Mouse (Mus musculus): Measurements from ENCODE around the gene Epb41l2. TPM values are rescaled to one million over a fixed set of nuclear protein-coding genes. Genes with fewer than 3 reads are reported as not detected.

The Epb41l2 gene
- polyA plus RNA-seq, 1 experiment: 28.8 TPM

DNA sequence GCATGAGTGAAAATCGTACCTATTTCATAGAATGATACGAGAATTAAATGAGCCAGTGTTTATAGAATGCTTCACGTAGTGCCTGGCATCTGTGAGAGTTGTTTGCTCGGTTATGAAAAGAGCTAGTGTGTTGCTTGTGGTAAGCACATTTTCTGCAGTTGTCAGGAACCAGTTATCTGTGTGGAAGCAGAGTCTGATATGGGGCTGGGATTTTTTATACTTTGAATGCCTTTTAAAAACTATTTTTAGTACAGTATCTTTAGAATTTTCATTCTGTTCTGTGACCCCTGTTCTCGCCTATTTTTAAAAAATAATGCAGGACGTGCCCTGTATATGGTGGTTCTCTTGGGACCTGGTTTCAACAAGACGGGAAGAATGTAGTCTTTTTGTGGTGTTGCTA, 6.1 kb downstream of the Epb41l2 start:
- 83% methylated on average over 7 of the region's 7 CpGs for WGBS
- H3K27ac ChIP-seq (ENCODE audit: insufficient read depth, low read depth, low read length): no peak overlapping the region
- H3K4me1 ChIP-seq (ENCODE audit: control insufficient read depth, insufficient read depth, low read length): peaks cover 2% of the 10 kb centered on the region; the same call in 1 of the 2 replicates
- DNase-seq: no peak
- H3K27me3 ChIP-seq (replicated peaks; ENCODE audit: control insufficient read depth, insufficient read depth, low read length): no peaks in the 10 kb centered on the region
- TF ChIP-seq POLR2A (IDR thresholded peaks at IDR 0.05; ENCODE audit: low read depth, low read length) (no peak), CTCF (conservative IDR thresholded peaks at IDR 0.05; ENCODE audit: insufficient read depth, insufficient read length, low read depth, low read length) (no peak)
- no peaks in the 10 kb centered on the region for H3K36me3 ChIP-seq (ENCODE audit: control insufficient read depth, insufficient read depth, low read length)
- H3K4me3 ChIP-seq (ENCODE audit: insufficient read depth, low read depth, low read length): no peak overlapping the region

DNA sequence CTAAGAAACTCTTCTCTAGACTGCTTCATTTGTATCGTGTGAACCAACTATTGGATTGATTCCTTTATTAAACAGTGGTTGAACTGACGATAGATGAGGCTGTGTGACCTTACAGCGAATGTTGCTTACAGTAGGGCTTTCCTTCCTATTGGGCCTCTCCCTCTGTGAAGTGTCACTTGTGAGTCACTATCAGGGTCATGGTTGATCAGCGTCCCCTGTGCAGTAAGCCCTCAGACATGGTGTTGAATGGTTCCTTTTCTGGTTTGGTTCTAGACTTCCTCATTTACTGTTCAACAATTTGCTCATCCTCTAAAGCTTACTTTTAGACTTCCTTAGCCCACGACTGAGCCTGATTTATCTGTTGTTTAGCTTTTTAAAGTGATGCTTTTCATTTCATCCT, 7.1 kb downstream of the Epb41l2 start:
- H3K27me3 ChIP-seq (replicated peaks; ENCODE audit: control insufficient read depth, insufficient read depth, low read length): no peaks in the 10 kb centered on the region
- TF ChIP-seq POLR2A (IDR thresholded peaks at IDR 0.05; ENCODE audit: low read depth, low read length): no peak
- TF ChIP-seq CTCF (conservative IDR thresholded peaks at IDR 0.05; ENCODE audit: insufficient read depth, insufficient read length, low read depth, low read length): no peak
- H3K4me1 ChIP-seq (ENCODE audit: control insufficient read depth, insufficient read depth, low read length): 0 out of 2 replicates have a peak, but pooled peaks cover 5% of the 10 kb centered on the region
- H3K4me3 ChIP-seq (ENCODE audit: insufficient read depth, low read depth, low read length): no peak overlapping the region
- peak; percentile 11 for DNase-seq
- 71% methylated on average over 5 of the region's 5 CpGs for WGBS
- H3K27ac ChIP-seq (ENCODE audit: insufficient read depth, low read depth, low read length): no peak overlapping the region
- H3K36me3 ChIP-seq (ENCODE audit: control insufficient read depth, insufficient read depth, low read length): no peaks in the 10 kb centered on the region

GRCm38 (mm10) chr10:25368928-25369327, 9.3 kb downstream of the Epb41l2 start:
- Histone ChIP-seq H3K36me3 (ENCODE audit: control insufficient read depth, insufficient read depth, low read length) (no peaks in the 10 kb centered on the region), H3K4me3 (ENCODE audit: insufficient read depth, low read depth, low read length) (no peak overlapping the region), H3K27me3 (replicated peaks; ENCODE audit: control insufficient read depth, insufficient read depth, low read length) (no peaks in the 10 kb centered on the region), H3K4me1 (ENCODE audit: control insufficient read depth, insufficient read depth, low read length) (0 out of 2 replicates have a peak, but pooled peaks cover 3% of the 10 kb centered on the region), H3K27ac (ENCODE audit: insufficient read depth, low read depth, low read length) (no peak overlapping the region)
- DNase-seq: no peak
- 82% methylated on average over 3 of the region's 3 CpGs for WGBS
- no peak for TF ChIP-seq CTCF (conservative IDR thresholded peaks at IDR 0.05; ENCODE audit: insufficient read depth, insufficient read length, low read depth, low read length)
- TF ChIP-seq POLR2A (IDR thresholded peaks at IDR 0.05; ENCODE audit: low read depth, low read length): no peak

GRCm38 (mm10) chr10:25369691-25370090, 10.1 kb downstream of the Epb41l2 start:
- WGBS: 86% methylated on average over 9 of the region's 9 CpGs
- TF ChIP-seq CTCF (conservative IDR thresholded peaks at IDR 0.05; ENCODE audit: insufficient read depth, insufficient read length, low read depth, low read length): no peak
- no peak for TF ChIP-seq POLR2A (IDR thresholded peaks at IDR 0.05; ENCODE audit: low read depth, low read length)
- H3K36me3 ChIP-seq (ENCODE audit: control insufficient read depth, insufficient read depth, low read length): no peaks in the 10 kb centered on the region
- no peak for DNase-seq
- no peak overlapping the region for H3K4me3 ChIP-seq (ENCODE audit: insufficient read depth, low read depth, low read length)
- no peaks in the 10 kb centered on the region for H3K27me3 ChIP-seq (replicated peaks; ENCODE audit: control insufficient read depth, insufficient read depth, low read length)
- 0 out of 2 replicates have a peak, but pooled peaks cover 3% of the 10 kb centered on the region for H3K4me1 ChIP-seq (ENCODE audit: control insufficient read depth, insufficient read depth, low read length)
- H3K27ac ChIP-seq (ENCODE audit: insufficient read depth, low read depth, low read length): no peak overlapping the region

GRCm38 (mm10) chr10:25371336-25371735, 11.7 kb downstream of the Epb41l2 start:
- no peaks in the 10 kb centered on the region for H3K36me3 ChIP-seq (ENCODE audit: control insufficient read depth, insufficient read depth, low read length)
- WGBS: 80% methylated on average over 2 of the region's 2 CpGs
- no peak overlapping the region for H3K27ac ChIP-seq (ENCODE audit: insufficient read depth, low read depth, low read length)
- no peak for TF ChIP-seq POLR2A (IDR thresholded peaks at IDR 0.05; ENCODE audit: low read depth, low read length)
- TF ChIP-seq CTCF (conservative IDR thresholded peaks at IDR 0.05; ENCODE audit: insufficient read depth, insufficient read length, low read depth, low read length): no peak
- H3K4me1 ChIP-seq (ENCODE audit: control insufficient read depth, insufficient read depth, low read length): 0 out of 2 replicates have a peak, but pooled peaks cover 3% of the 10 kb centered on the region
- no peaks in the 10 kb centered on the region for H3K27me3 ChIP-seq (replicated peaks; ENCODE audit: control insufficient read depth, insufficient read depth, low read length)
- no peak for DNase-seq
- no peak overlapping the region for H3K4me3 ChIP-seq (ENCODE audit: insufficient read depth, low read depth, low read length)

DNA sequence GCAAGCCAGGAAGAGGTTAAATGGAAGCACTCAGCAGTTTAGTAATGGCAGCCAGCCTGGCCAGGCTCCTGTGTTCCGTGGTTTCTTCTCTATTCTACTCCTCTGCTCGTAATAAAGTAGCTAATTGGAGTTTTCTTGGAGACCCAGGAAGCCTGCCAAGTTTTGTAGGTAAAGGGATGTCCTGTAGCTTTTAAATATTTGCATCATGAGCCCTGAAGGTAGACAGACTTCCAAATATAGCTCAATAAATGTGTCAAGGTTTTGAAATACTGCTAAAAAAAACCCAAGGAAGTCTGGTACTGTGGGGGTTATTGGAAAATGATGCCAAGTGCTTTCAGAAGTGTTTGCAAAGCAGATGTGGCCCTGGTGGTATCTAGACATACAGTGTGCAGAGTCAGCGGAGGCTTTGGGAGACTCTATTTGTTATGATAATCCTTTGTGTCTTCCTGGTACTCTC, 12.3 kb downstream of the Epb41l2 start:
- no peak for DNase-seq
- Histone ChIP-seq H3K27me3 (replicated peaks; ENCODE audit: control insufficient read depth, insufficient read depth, low read length) (no peaks in the 10 kb centered on the region), H3K4me1 (ENCODE audit: control insufficient read depth, insufficient read depth, low read length) (0 out of 2 replicates have a peak, but pooled peaks cover 3% of the 10 kb centered on the region), H3K4me3 (ENCODE audit: insufficient read depth, low read depth, low read length) (no peak overlapping the region), H3K27ac (ENCODE audit: insufficient read depth, low read depth, low read length) (no peak overlapping the region), H3K36me3 (ENCODE audit: control insufficient read depth, insufficient read depth, low read length) (no peaks in the 10 kb centered on the region)
- WGBS: 36% methylated on average over 3 of the region's 3 CpGs
- no peak for TF ChIP-seq CTCF (conservative IDR thresholded peaks at IDR 0.05; ENCODE audit: insufficient read depth, insufficient read length, low read depth, low read length)
- TF ChIP-seq POLR2A (IDR thresholded peaks at IDR 0.05; ENCODE audit: low read depth, low read length): no peak

- H3K27me3 ChIP-seq (replicated peaks; ENCODE audit: control insufficient read depth, insufficient read depth, low read length): no peaks in the 10 kb centered on the region
- WGBS: 62% methylated on average over 10 of the region's 10 CpGs
- DNase-seq: no peak
- H3K36me3 ChIP-seq (ENCODE audit: control insufficient read depth, insufficient read depth, low read length): no peaks in the 10 kb centered on the region
- H3K4me3 ChIP-seq (ENCODE audit: insufficient read depth, low read depth, low read length): no peak overlapping the region
- TF ChIP-seq CTCF (conservative IDR thresholded peaks at IDR 0.05; ENCODE audit: insufficient read depth, insufficient read length, low read depth, low read length) (no peak), POLR2A (IDR thresholded peaks at IDR 0.05; ENCODE audit: low read depth, low read length) (no peak)
- H3K27ac ChIP-seq (ENCODE audit: insufficient read depth, low read depth, low read length): no peak overlapping the region
- H3K4me1 ChIP-seq (ENCODE audit: control insufficient read depth, insufficient read depth, low read length): 0 out of 2 replicates have a peak, but pooled peaks cover 3% of the 10 kb centered on the region
These were observed 13.0 kb downstream of the Epb41l2 start for GRCm38 (mm10) chr10:25372510-25373148.

Measured in kidney, adult 2 months (tissue).